Mouse (Mus musculus) midbrain, embryonic 14.5 days (tissue): ENCODE data around the gene Rbfox2. TPM values are rescaled to one million over a fixed set of nuclear protein-coding genes. Genes with fewer than 3 reads are reported as not detected.

Source experiments
- ATAC-seq: fragments of 200-750 bp; cut with Nextera tagmentation; 2 replicates; pipeline ENCODE4 v1.8.0; 2017; ENCODE audit warnings: moderate number of reproducible peaks, moderate library complexity; ENCODE audit not compliant: low FRiP score, low TSS enrichment
- DNase-seq: peaks from one replicate; pipeline ENCODE4 v3.0.0-alpha.2; 2015
- H3K27ac ChIP-seq: fragments of 300-500 bp; sonication (generic); replicated peaks from 2 replicates; pipeline ENCODE4 v1.5.1; 2014; ENCODE audit warnings: mild to moderate bottlenecking, low read depth, low read length, moderate library complexity
- H3K27me3 ChIP-seq: fragments of 300-500 bp; sonication (generic); 2 replicates; pipeline ENCODE4 v1.6.1; 2014; ENCODE audit warnings: low read length, control low read depth, mixed read lengths; ENCODE audit not compliant: control insufficient read depth, insufficient read depth
- H3K36me3 ChIP-seq: fragments of 300-500 bp; sonication (generic); 2 replicates; pipeline ENCODE4 v1.6.1; 2014; ENCODE audit warnings: low read length, control low read depth; ENCODE audit not compliant: control insufficient read depth, insufficient read depth
- H3K4me1 ChIP-seq: fragments of 300-500 bp; sonication (generic); 2 replicates; pipeline ENCODE4 v1.6.1; 2014; ENCODE audit warnings: mild to moderate bottlenecking, antibody characterized with exemption, low read length, control low read depth; ENCODE audit not compliant: control insufficient read depth, insufficient read depth
- H3K4me2 ChIP-seq: fragments of 300-500 bp; sonication (generic); 2 replicates; pipeline ENCODE4 v1.6.1; 2014; ENCODE audit warnings: mild to moderate bottlenecking, low read length, moderate library complexity
- H3K4me3 ChIP-seq: fragments of 300-500 bp; sonication (generic); replicated peaks from 2 replicates; pipeline ENCODE4 v1.5.1; 2014; ENCODE audit warnings: low read depth, low read length
- H3K9ac ChIP-seq: fragments of 300-500 bp; sonication (generic); replicated peaks from 2 replicates; pipeline ENCODE4 v1.6.1; 2014; ENCODE audit warnings: mild to moderate bottlenecking, low read length, moderate library complexity
- H3K9me3 ChIP-seq: fragments of 300-500 bp; sonication (generic); 2 replicates; pipeline ENCODE4 v1.6.1; 2016; ENCODE audit warnings: low read length, control low read depth, mixed read lengths; ENCODE audit not compliant: control insufficient read depth
- WGBS: fragments of 180-500 bp; shearing (Covaris S2); extraction: QIAGEN DNeasy Blood & Tissue Kit; methylation state at CpG from one replicate; pipeline ENCODE4 v1.1.7; 2014; 5-methylcytosine and 5-hydroxymethylcytosine counted together
- polyA plus RNA-seq: library from polyadenylated mRNA; unstranded; fragments of >200 nt; fragmentation: Nextera tagmentation; extraction: Ambion mirVana; gene quantifications from 2 replicates; pipeline ENCODE4 v1.2.1, GENCODE M21; 2014

The Rbfox2 gene
- polyA plus RNA-seq, 1 experiment from 2014 or later: 195 TPM

GRCm38 (mm10) chr15:77225274-77225673 is 81.5 kb downstream of the Rbfox2 start:
- DNase-seq (peak; percentile 85), ATAC-seq (no peak)
- no peak overlapping the region for H3K27ac ChIP-seq

GRCm38 (mm10) chr15:77220833-77221232 is 86.0 kb downstream of the Rbfox2 start:
- ATAC-seq: no peak

More at GRCm38 (mm10) chr15:77225274-77225673, 81.5 kb downstream of the Rbfox2 start:
- Histone ChIP-seq H3K4me3 (no peak overlapping the region), H3K4me2 (no peak overlapping the region), H3K9me3 (no peaks in the 10 kb centered on the region), H3K4me1 (0 out of 2 replicates have a peak, but pooled peaks cover 2% of the 10 kb centered on the region), H3K36me3 (no peaks in the 10 kb centered on the region), H3K27me3 (no peaks in the 10 kb centered on the region), H3K9ac (no peak overlapping the region)

DNA sequence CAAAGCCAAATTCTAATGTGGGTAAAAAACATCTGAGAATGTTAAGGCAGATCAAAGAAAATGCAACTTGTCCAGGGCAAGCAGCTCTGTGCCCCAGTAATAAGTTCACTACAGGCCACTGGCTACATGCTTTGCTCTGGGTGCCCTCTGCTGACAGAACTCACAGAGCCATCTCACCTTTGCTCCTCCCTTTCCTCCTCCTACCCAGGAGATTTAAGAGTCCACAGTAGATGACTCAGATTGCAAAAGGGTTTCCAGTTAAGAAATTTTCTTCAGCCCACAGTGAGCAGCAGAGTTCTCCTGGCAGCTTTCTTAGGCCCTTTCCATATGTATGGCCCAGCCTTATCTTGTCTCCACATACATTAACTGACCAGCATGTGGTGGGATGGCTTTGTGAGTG is 86.7 kb downstream of the Rbfox2 start:
- Histone ChIP-seq H3K4me2 (no peak overlapping the region), H3K27ac (no peak overlapping the region), H3K36me3 (no peaks in the 10 kb centered on the region), H3K4me3 (no peak overlapping the region), H3K9ac (no peak overlapping the region), H3K4me1 (0 out of 2 replicates have a peak, but pooled peaks cover 6% of the 10 kb centered on the region), H3K27me3 (no peaks in the 10 kb centered on the region), H3K9me3 (no peaks in the 10 kb centered on the region)
- DNase-seq (no peak), ATAC-seq (no peak)

More at GRCm38 (mm10) chr15:77220833-77221232, 86.0 kb downstream of the Rbfox2 start:
- WGBS: 83% methylated on average over 4 of the region's 4 CpGs
- no peak overlapping the region for H3K4me2 ChIP-seq
- no peak overlapping the region for H3K27ac ChIP-seq
- no peaks in the 10 kb centered on the region for H3K27me3 ChIP-seq
- 0 out of 2 replicates have a peak, but pooled peaks cover 6% of the 10 kb centered on the region for H3K4me1 ChIP-seq
- no peaks in the 10 kb centered on the region for H3K36me3 ChIP-seq
- H3K9ac ChIP-seq: no peak overlapping the region
- DNase-seq: no peak
- no peaks in the 10 kb centered on the region for H3K9me3 ChIP-seq
- H3K4me3 ChIP-seq: no peak overlapping the region

GRCm38 (mm10) chr15:77219571-77219970 is 87.2 kb downstream of the Rbfox2 start:
- H3K4me3 ChIP-seq: no peak overlapping the region
- H3K4me1 ChIP-seq: 0 out of 2 replicates have a peak, but pooled peaks cover 6% of the 10 kb centered on the region
- H3K27ac ChIP-seq: no peak overlapping the region
- H3K4me2 ChIP-seq: no peak overlapping the region
- ATAC-seq: no peak
- 68% methylated on average over 1 of the region's 1 CpGs for WGBS
- no peak for DNase-seq
- H3K36me3 ChIP-seq: no peaks in the 10 kb centered on the region
- no peaks in the 10 kb centered on the region for H3K27me3 ChIP-seq
- no peaks in the 10 kb centered on the region for H3K9me3 ChIP-seq
- H3K9ac ChIP-seq: no peak overlapping the region

- Histone ChIP-seq H3K36me3 (no peaks in the 10 kb centered on the region), H3K4me1 (0 out of 2 replicates have a peak, but pooled peaks cover 9% of the 10 kb centered on the region), H3K4me3 (no peak overlapping the region), H3K27ac (no peak overlapping the region), H3K9me3 (no peaks in the 10 kb centered on the region), H3K9ac (no peak overlapping the region), H3K27me3 (no peaks in the 10 kb centered on the region), H3K4me2 (no peak overlapping the region)
- DNase-seq (no peak), ATAC-seq (no peak)
- 95% methylated on average over 3 of the region's 3 CpGs for WGBS
Measured at GRCm38 (mm10) chr15:77218007-77218406, 88.8 kb downstream of the Rbfox2 start.

- Histone ChIP-seq H3K9me3 (no peaks in the 10 kb centered on the region), H3K27me3 (no peaks in the 10 kb centered on the region), H3K36me3 (no peaks in the 10 kb centered on the region), H3K27ac (no peak overlapping the region), H3K4me3 (no peak overlapping the region), H3K4me1 (0 out of 2 replicates have a peak, but pooled peaks cover 7% of the 10 kb centered on the region), H3K9ac (no peak overlapping the region), H3K4me2 (no peak overlapping the region)
- ATAC-seq (no peak), DNase-seq (no peak)
- 74% methylated on average over 1 of the region's 1 CpGs for WGBS
Measured at GRCm38 (mm10) chr15:77217523-77217922, 89.3 kb downstream of the Rbfox2 start.

- 86% methylated on average over 6 of the region's 6 CpGs for WGBS
- H3K9ac ChIP-seq: no peak overlapping the region
- no peak overlapping the region for H3K27ac ChIP-seq
- H3K36me3 ChIP-seq: no peaks in the 10 kb centered on the region
- H3K27me3 ChIP-seq: no peaks in the 10 kb centered on the region
- ATAC-seq (no peak), DNase-seq (no peak)
- 0 out of 2 replicates have a peak, but pooled peaks cover 7% of the 10 kb centered on the region for H3K4me1 ChIP-seq
- H3K4me2 ChIP-seq: no peak overlapping the region
- no peaks in the 10 kb centered on the region for H3K9me3 ChIP-seq
- H3K4me3 ChIP-seq: no peak overlapping the region
Measured at GRCm38 (mm10) chr15:77216704-77217103, 90.1 kb downstream of the Rbfox2 start.

GRCm38 (mm10) chr15:77215178-77215800 is 91.5 kb downstream of the Rbfox2 start:
- ATAC-seq: no peak
- no peak overlapping the region for H3K27ac ChIP-seq
- 20% methylated on average over 5 of the region's 5 CpGs for WGBS
- no peaks in the 10 kb centered on the region for H3K27me3 ChIP-seq
- no peaks in the 10 kb centered on the region for H3K9me3 ChIP-seq
- 0 out of 2 replicates have a peak, but pooled peaks cover 7% of the 10 kb centered on the region for H3K4me1 ChIP-seq
- H3K4me2 ChIP-seq: no peak overlapping the region
- no peaks in the 10 kb centered on the region for H3K36me3 ChIP-seq
- H3K9ac ChIP-seq: no peak overlapping the region
- DNase-seq: no peak
- H3K4me3 ChIP-seq: no peak overlapping the region

DNA sequence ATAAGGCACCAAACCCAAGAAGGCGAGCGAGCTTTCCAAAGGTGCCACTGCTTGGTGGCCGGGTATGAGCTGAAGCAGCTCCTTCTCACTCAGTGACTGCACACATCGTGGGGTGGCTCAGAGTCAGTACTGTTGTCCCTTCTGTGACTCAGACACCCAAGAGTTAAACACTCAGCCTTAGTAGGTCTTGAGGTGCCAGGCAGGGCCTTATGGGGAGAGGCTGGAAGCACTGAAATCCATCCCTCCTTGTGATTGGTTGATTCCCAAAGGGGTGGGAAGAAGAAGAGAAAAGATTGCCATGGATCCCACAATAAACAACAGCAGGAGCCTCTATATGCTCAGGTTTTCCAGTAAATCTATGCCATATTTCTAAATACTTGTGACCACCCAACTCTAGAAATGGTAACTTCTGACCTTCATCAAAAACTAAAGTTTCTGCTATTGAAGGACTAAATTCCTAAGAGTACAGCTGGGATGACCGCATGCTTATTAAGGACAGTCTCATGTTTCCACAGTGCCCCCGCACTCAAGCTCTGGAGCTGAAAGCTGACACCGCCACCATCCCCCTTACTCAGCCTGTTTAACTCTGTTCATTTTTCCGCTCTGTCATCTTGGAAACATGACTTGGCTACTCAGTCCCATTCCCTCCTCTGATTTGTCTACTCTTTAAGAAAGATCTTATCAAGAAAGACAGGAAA is 92.2 kb downstream of the Rbfox2 start:
- no peak for ATAC-seq
- Histone ChIP-seq H3K9ac (no peak overlapping the region), H3K4me2 (no peak overlapping the region), H3K27me3 (no peaks in the 10 kb centered on the region), H3K9me3 (no peaks in the 10 kb centered on the region), H3K36me3 (no peaks in the 10 kb centered on the region), H3K27ac (no peak overlapping the region), H3K4me3 (no peak overlapping the region), H3K4me1 (0 out of 2 replicates have a peak, but pooled peaks cover 7% of the 10 kb centered on the region)
- 37% methylated on average over 8 of the region's 8 CpGs for WGBS
- DNase-seq: peak; percentile 31
